Mouse (Mus musculus) CH12.LX (cell line): ENCODE measurements around the gene Prkaa1. TPM values are rescaled to one million over a fixed set of nuclear protein-coding genes. Genes with fewer than 3 reads are reported as not detected.

ENCODE experiments used
- DNase-seq: peaks from one replicate; pipeline ENCODE4 v3.0.0-alpha.2; 2013; ENCODE audit errors: extremely low read depth
- H3K27ac ChIP-seq: 2 replicates; pipeline ENCODE4 v1.5.1; 2012; ENCODE audit warnings: low read depth, mild to moderate bottlenecking, control low read depth, moderate library complexity; ENCODE audit not compliant: insufficient read depth
- H3K27me3 ChIP-seq: replicated peaks from 2 replicates; pipeline ENCODE3; 2012; ENCODE audit warnings: inconsistent platforms
- H3K36me3 ChIP-seq, 2 experiments: replicated peaks in 1 of 2; 2 replicates each; pipeline versions ENCODE3 to v1.6.1; 2012; ENCODE audit warnings: inconsistent platforms in 1 of 2, low read length in 1 of 2, mild to moderate bottlenecking in 1 of 2, mixed read lengths in 1 of 2, moderate library complexity in 1 of 2; ENCODE audit not compliant: control insufficient read depth in 1 of 2, insufficient read depth in 1 of 2
- H3K4me1 ChIP-seq, 2 experiments: 2 replicates each; pipeline ENCODE4 v1.6.1; 2012; ENCODE audit warnings: inconsistent platforms in 1 of 2, moderate library complexity in 1 of 2; ENCODE audit not compliant: insufficient read depth in 2 of 2, control insufficient read depth in 1 of 2
- H3K4me2 ChIP-seq: 2 replicates; pipeline ENCODE4 v1.6.1; 2012; ENCODE audit warnings: low read depth, mild to moderate bottlenecking, control low read depth; ENCODE audit not compliant: poor library complexity, insufficient read depth, severe bottlenecking
- H3K4me3 ChIP-seq, 3 experiments: fragments of 150-350 bp in 1 of 3; sonication (generic) in 1 of 3; replicated peaks in 1 of 3; 2 replicates each; pipeline versions ENCODE3 to v1.5.1; 2011 to 2012; ENCODE audit warnings: low read depth in 2 of 3, low read length in 2 of 3, mild to moderate bottlenecking in 2 of 3, moderate library complexity in 2 of 3, control low read depth in 1 of 3, improper control_type of control experiment in 1 of 3, inconsistent platforms in 1 of 3, mixed read lengths in 1 of 3; ENCODE audit not compliant: poor library complexity in 1 of 3
- H3K79me2 ChIP-seq: replicated peaks from 2 replicates; pipeline ENCODE4 v1.6.1; 2012; ENCODE audit warnings: mild to moderate bottlenecking, moderate library complexity; ENCODE audit not compliant: control insufficient read depth, poor library complexity, insufficient read depth, severe bottlenecking; ENCODE audit errors: extremely low read depth
- H3K9ac ChIP-seq: 2 replicates; pipeline ENCODE4 v1.6.1; 2012; ENCODE audit warnings: low read depth, mild to moderate bottlenecking, control low read depth, moderate library complexity; ENCODE audit not compliant: insufficient read depth
- H3K9me3 ChIP-seq: replicated peaks from 2 replicates; pipeline ENCODE3; 2012; ENCODE audit warnings: low read length, inconsistent platforms, mixed read lengths
- E2F4 ChIP-seq: IDR thresholded peaks from 2 replicates; pipeline ENCODE4 v1.6.1; 2011; ENCODE audit warnings: low read depth, low read length, improper control_type of control experiment; ENCODE audit not compliant: insufficient replicate concordance
- ELF1 ChIP-seq: IDR thresholded peaks from 2 replicates; pipeline ENCODE4 v1.6.1; 2014; ENCODE audit warnings: low read depth, mild to moderate bottlenecking, inconsistent platforms, low read length, improper control_type of control experiment
- EP300 ChIP-seq: IDR thresholded peaks from 2 replicates; pipeline ENCODE4 v1.6.1; 2011; ENCODE audit warnings: low read length, improper control_type of control experiment
- HCFC1 ChIP-seq: IDR thresholded peaks from 2 replicates; pipeline ENCODE4 v1.6.1; 2012; ENCODE audit warnings: low read depth, mild to moderate bottlenecking, inconsistent platforms, low read length, improper control_type of control experiment
- JUN ChIP-seq: IDR thresholded peaks from 2 replicates; pipeline ENCODE4 v1.6.1; 2011; ENCODE audit warnings: low read depth, mild to moderate bottlenecking, low read length, improper control_type of control experiment, moderate library complexity; ENCODE audit not compliant: insufficient read depth
- JUND ChIP-seq: conservative IDR thresholded peaks from 2 replicates; pipeline ENCODE4 v1.6.1; 2011; ENCODE audit warnings: low read depth, low read length, improper control_type of control experiment
- MAFK ChIP-seq: IDR thresholded peaks from 2 replicates; pipeline ENCODE4 v1.6.1; 2011; ENCODE audit warnings: low read length, improper control_type of control experiment; ENCODE audit not compliant: insufficient replicate concordance
- MAZ ChIP-seq: IDR thresholded peaks from 2 replicates; pipeline ENCODE4 v1.6.1; 2012; ENCODE audit warnings: low read depth, mild to moderate bottlenecking, inconsistent platforms, low read length, improper control_type of control experiment, moderate library complexity
- MEF2A ChIP-seq: IDR thresholded peaks from 2 replicates; pipeline ENCODE4 v1.6.1; 2014; ENCODE audit warnings: low read depth, mild to moderate bottlenecking, inconsistent platforms, low read length, improper control_type of control experiment, borderline replicate concordance
- MXI1 ChIP-seq: IDR thresholded peaks from 2 replicates; pipeline ENCODE4 v1.6.1; 2011; ENCODE audit warnings: mild to moderate bottlenecking, low read depth, low read length, improper control_type of control experiment
- NELFE ChIP-seq: IDR thresholded peaks from 2 replicates; pipeline ENCODE4 v1.6.1; 2011; ENCODE audit warnings: low read depth, low read length, improper control_type of control experiment
- NRF1 ChIP-seq: IDR thresholded peaks from 2 replicates; pipeline ENCODE4 v1.6.1; 2014; ENCODE audit warnings: low read depth, mild to moderate bottlenecking, inconsistent platforms, low read length, improper control_type of control experiment, moderate library complexity
- PAX5 ChIP-seq: IDR thresholded peaks from 2 replicates; pipeline ENCODE4 v1.6.1; 2012; ENCODE audit warnings: low read length, inconsistent platforms, mixed read lengths
- POLR2AphosphoS2 ChIP-seq: IDR thresholded peaks from 2 replicates; pipeline ENCODE4 v1.6.1; 2011; ENCODE audit warnings: low read depth, low read length, improper control_type of control experiment
- RAD21 ChIP-seq: IDR thresholded peaks from 2 replicates; pipeline ENCODE4 v1.6.1; 2011; ENCODE audit warnings: low read depth, mild to moderate bottlenecking, low read length, improper control_type of control experiment, moderate library complexity
- SIN3A ChIP-seq: IDR thresholded peaks from 2 replicates; pipeline ENCODE4 v1.6.1; 2012; ENCODE audit warnings: low read length, improper control_type of control experiment, inconsistent platforms
- USF1 ChIP-seq: IDR thresholded peaks from 2 replicates; pipeline ENCODE4 v1.6.1; 2014; ENCODE audit warnings: low read depth, mild to moderate bottlenecking, inconsistent platforms, low read length, improper control_type of control experiment
- ZKSCAN1 ChIP-seq: IDR thresholded peaks from 2 replicates; pipeline ENCODE4 v1.6.1; 2012; ENCODE audit warnings: low read depth, inconsistent platforms, low read length, improper control_type of control experiment, borderline replicate concordance
- ZMIZ1 ChIP-seq: IDR thresholded peaks from 2 replicates; pipeline ENCODE4 v1.6.1; 2012; ENCODE audit warnings: low read depth, mild to moderate bottlenecking, inconsistent platforms, low read length, improper control_type of control experiment
- ZNF384 ChIP-seq: IDR thresholded peaks from 2 replicates; pipeline ENCODE4 v1.6.1; 2012; ENCODE audit warnings: low read depth, low read length, improper control_type of control experiment, inconsistent platforms
- dilution Hi-C: fragments of 300-500 bp; cut with MboI; formaldehyde crosslinking; loops from 2 replicates; pipeline ENCODE4 v1.14.3; 2020; ENCODE audit warnings: low sequenced_read_pairs; ENCODE audit not compliant: extremely low pct_unique_long_range_greater_than_20kb, extremely low pct_ligation_motif_present
- in situ Hi-C: fragments of 300-500 bp; cut with MboI; formaldehyde crosslinking; loops from 3 replicates; pipeline ENCODE4 v1.14.3; 2019; ENCODE audit warnings: low sequenced_read_pairs, low pct_ligation_motif_present, low pct_unique_long_range_greater_than_20kb, mixed read lengths
- polyA plus RNA-seq: library from polyadenylated mRNA; unstranded; fragments of >175 nt; gene quantifications from 2 replicates; pipeline ENCODE4 v1.2.1, GENCODE M21; 2012; ENCODE audit warnings: low read depth; ENCODE audit not compliant: insufficient read length
- total RNA-seq, 2 experiments: library from RNA; depleted of rRNA; stranded (reverse); fragments of 300-350 nt in 1 of 2; fragments of >200 nt in 1 of 2; gene quantifications; 2 replicates each; pipeline ENCODE4 v1.2.3; 2012 to 2014

The Prkaa1 gene
- total and polyA plus RNA-seq, 3 experiments, result 12.6 to 25.4 (median 21.2) TPM

GRCm38 (mm10) chr15:5115173-5115572 lies 28.5 kb upstream of the Prkaa1 start:
- TF ChIP-seq ZKSCAN1 (no peak), ZNF384 (no peak), NRF1 (no peak), ZMIZ1 (no peak), POLR2AphosphoS2 (no peak), USF1 (no peak), HCFC1 (no peak), E2F4 (no peak), MEF2A (no peak), JUN (no peak), RAD21 (no peak), PAX5 (no peak), MAFK (no peak), NELFE (no peak), ELF1 (no peak), MAZ (no peak), JUND (no peak), SIN3A (no peak; the same call in 1 of the 2 replicates), MXI1 (no peak), EP300 (no peak)
- TF ChIP-seq, all 38 proteins: peak for 0
- Histone ChIP-seq H3K4me3 (peak overlapping the region; percentile 78 to 87 (median 80)), H3K27me3 (no peaks in the 10 kb centered on the region), H3K4me2 (peak overlapping the region; percentile 46; the same call in 1 of the 2 replicates), H3K9ac (peak overlapping the region; percentile 79), H3K79me2 (peaks cover 35% of the 10 kb centered on the region), H3K36me3 (peaks cover 27 to 33% of the 10 kb centered on the region in 2 experiments), H3K4me1 (peaks cover 3 to 29% of the 10 kb centered on the region in 2 experiments; a peak in 2 of 4 replicates), H3K27ac (no peak overlapping the region), H3K9me3 (no peaks in the 10 kb centered on the region)
- in situ Hi-C loops, result loop anchor here (25.0 kb wide), 1 partner anchor 1078 kb away; the partner anchor contains the start of gene Oxct1
- dilution Hi-C loops, result no loop called here
- DNase-seq, result no peak
